Mouse (Mus musculus) kidney, adult 9 months (tissue): ENCODE measurements around the gene Kif16b.
"Not testable (repeated sequence)": the region's sequence is repeated elsewhere in the genome, so short reads cannot be mapped to it uniquely, and the experiment has no call there.

ENCODE experiments used
- DNase-seq: peaks from one replicate; pipeline ENCODE4 v3.0.0; 2022

Gene Kif16b

GRCm38 (mm10) chr2:142589403-142590283, 311.7 kb downstream of the Kif16b start:
- no peak for DNase-seq

- DNase-seq: no peak
These were observed 315.5 kb downstream of the Kif16b start for GRCm38 (mm10) chr2:142585845-142586244.

- DNase-seq: peak; percentile 6
These were observed 316.2 kb downstream of the Kif16b start for GRCm38 (mm10) chr2:142584851-142585737.

- no peak for DNase-seq
These were observed 320.9 kb downstream of the Kif16b start for GRCm38 (mm10) chr2:142580449-142580848.

GRCm38 (mm10) chr2:142577414-142577813, 323.9 kb downstream of the Kif16b start:
- not testable (repeated sequence) for DNase-seq

GRCm38 (mm10) chr2:142569771-142570170, 331.6 kb downstream of the Kif16b start:
- DNase-seq: no peak
